ENCODE assay signal across 32 mouse cellular contexts in the genomic region with DNA sequence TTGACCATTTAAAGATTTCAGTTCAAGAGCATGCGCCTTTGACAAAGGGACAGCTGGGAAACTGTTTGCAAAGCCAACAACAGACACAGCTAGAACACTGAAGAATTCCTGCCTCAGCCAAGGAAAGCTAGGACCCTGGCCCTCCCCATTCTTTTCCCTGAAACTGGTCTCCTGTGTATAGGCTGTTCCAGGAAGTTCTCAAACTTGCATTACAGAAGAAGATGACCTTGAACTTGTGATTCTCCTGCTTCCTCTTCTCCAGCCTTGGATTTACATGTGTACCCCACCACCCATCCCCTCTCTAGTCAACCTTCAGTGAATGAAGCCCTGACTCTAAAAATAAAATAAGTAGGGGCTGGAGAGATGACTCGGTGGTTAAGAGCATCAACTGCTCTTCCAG.
"Had no signal": no experiment of that assay in that cellular context is flagged by ENCODE, and none has a peak within 500 bp of the region (broad histone marks: within the 10 kb centered on the region; RNA-seq: fewer than 3 reads in every experiment).

No protein-coding gene starts in this region.

- H3K4me2 ChIP-seq: limb, embryonic 12.5 days; limb, embryonic 13.5 days; limb, embryonic 15.5 days; liver, embryonic 11.5 days; liver, embryonic 12.5 days; liver, embryonic 13.5 days; liver, embryonic 15.5 days; lung, embryonic 14.5 days; lung, embryonic 15.5 days; midbrain, embryonic 11.5 days; midbrain, embryonic 12.5 days; midbrain, embryonic 13.5 days; midbrain, embryonic 15.5 days; neural tube, embryonic 12.5 days had no signal

- H3K27me3 ChIP-seq: limb, embryonic 12.5 days; limb, embryonic 13.5 days; limb, embryonic 15.5 days; liver, embryonic 12.5 days; liver, embryonic 13.5 days; liver, embryonic 15.5 days; lung, embryonic 15.5 days; midbrain, embryonic 12.5 days; midbrain, embryonic 13.5 days; midbrain, embryonic 15.5 days; neural tube, embryonic 12.5 days had no signal

- H3K4me3 ChIP-seq: limb, embryonic 10.5 days; limb, embryonic 12.5 days; limb, embryonic 13.5 days; limb, embryonic 15.5 days; liver, embryonic 12.5 days; liver, embryonic 13.5 days; liver, embryonic 15.5 days; lung, embryonic 15.5 days; megakaryocyte, embryonic 14.5 days; midbrain, embryonic 10.5 days; midbrain, embryonic 12.5 days; midbrain, embryonic 13.5 days; midbrain, embryonic 15.5 days; myocyte; neural tube, embryonic 12.5 days had no signal

- H3K9ac ChIP-seq: limb, embryonic 12.5 days; limb, embryonic 13.5 days; limb, embryonic 15.5 days; liver, embryonic 12.5 days; liver, embryonic 13.5 days; liver, embryonic 14.5 days; liver, embryonic 15.5 days; liver, postnatal 0 days; lung, embryonic 14.5 days; lung, embryonic 15.5 days; midbrain, embryonic 12.5 days; midbrain, embryonic 13.5 days; midbrain, embryonic 15.5 days; neural tube, embryonic 12.5 days had no signal

- H3K4me1 ChIP-seq: limb, embryonic 10.5 days; limb, embryonic 12.5 days; limb, embryonic 13.5 days; limb, embryonic 15.5 days; liver, embryonic 12.5 days; liver, embryonic 13.5 days; liver, embryonic 15.5 days; lung, embryonic 15.5 days; megakaryocyte, embryonic 14.5 days; midbrain, embryonic 10.5 days; midbrain, embryonic 12.5 days; midbrain, embryonic 13.5 days; midbrain, embryonic 15.5 days; neural tube, embryonic 12.5 days had no signal

- H3K9me3 ChIP-seq: limb, embryonic 10.5 days; limb, embryonic 12.5 days; limb, embryonic 13.5 days; limb, embryonic 15.5 days; liver, embryonic 12.5 days; liver, embryonic 13.5 days; liver, embryonic 15.5 days; lung, embryonic 15.5 days; midbrain, embryonic 10.5 days; midbrain, embryonic 12.5 days; midbrain, embryonic 13.5 days; midbrain, embryonic 15.5 days; neural tube, embryonic 12.5 days had no signal

- H3K36me3 ChIP-seq: limb, embryonic 10.5 days; limb, embryonic 12.5 days; limb, embryonic 13.5 days; limb, embryonic 15.5 days; liver, embryonic 12.5 days; liver, embryonic 13.5 days; liver, embryonic 15.5 days; lung, embryonic 15.5 days; midbrain, embryonic 10.5 days; midbrain, embryonic 12.5 days; midbrain, embryonic 13.5 days; midbrain, embryonic 15.5 days; neural tube, embryonic 12.5 days had no signal

- H3K27ac ChIP-seq: limb, embryonic 10.5 days; limb, embryonic 12.5 days; limb, embryonic 13.5 days; limb, embryonic 15.5 days; liver, embryonic 12.5 days; liver, embryonic 13.5 days; liver, embryonic 14.5 days; liver, embryonic 15.5 days; lung, embryonic 15.5 days; macrophage; midbrain, embryonic 10.5 days; midbrain, embryonic 12.5 days; midbrain, embryonic 13.5 days; midbrain, embryonic 15.5 days; neural tube, embryonic 12.5 days had no signal

- DNase-seq: left cerebral cortex, postnatal 4 days; liver; liver, embryonic 13.5 days; liver, postnatal 0 days; lung, adult 18-20 months; lung, adult 2 months; lung, embryonic 14.5 days; lung, postnatal 10 days; lung, postnatal 14 days; lung, postnatal 36 days; lung, postnatal 4 days; midbrain, embryonic 14.5 days had no signal

- ATAC-seq: liver, embryonic 12.5 days; liver, postnatal 0 days; lung, postnatal 0 days; midbrain, embryonic 13.5 days; midbrain, embryonic 15.5 days; midbrain, embryonic 16.5 days had no signal
